Mouse (Mus musculus) liver, embryonic 14.5 days (tissue): ENCODE data around the gene Gpsm3. TPM values are rescaled to one million over a fixed set of nuclear protein-coding genes. Genes with fewer than 3 reads are reported as not detected.

Experiments
- ATAC-seq: fragments of 200-750 bp; cut with Nextera tagmentation; 2 replicates; pipeline ENCODE4 v1.8.0; 2017; ENCODE audit warnings: moderate number of reproducible peaks, mild to moderate bottlenecking, moderate library complexity; ENCODE audit not compliant: insufficient read depth
- DNase-seq, 3 experiments: peaks; one replicate each; pipeline ENCODE4 v3.0.0-alpha.2; 2012 to 2013; ENCODE audit warnings: low read depth in 3 of 3, low spot score in 3 of 3
- H3K27ac ChIP-seq: fragments of 300-500 bp; sonication (generic); 2 replicates; pipeline ENCODE4 v1.5.1; 2014; ENCODE audit warnings: moderate library complexity, mild to moderate bottlenecking, control low read depth, inconsistent platforms
- H3K27me3 ChIP-seq: fragments of 300-500 bp; sonication (generic); 2 replicates; pipeline ENCODE4 v1.6.1; 2014; ENCODE audit warnings: mild to moderate bottlenecking, low read length, moderate library complexity; ENCODE audit not compliant: control insufficient read depth, insufficient read depth
- H3K36me3 ChIP-seq: fragments of 300-500 bp; sonication (generic); replicated peaks from 2 replicates; pipeline ENCODE4 v1.6.1; 2014; ENCODE audit warnings: low read depth; ENCODE audit not compliant: control insufficient read depth, insufficient read depth
- H3K4me1 ChIP-seq, 2 experiments: fragments of 200-500 bp in 1 of 2; fragments of 300-500 bp in 1 of 2; sonication (generic) in 1 of 2; replicated peaks; 2 replicates each; pipeline ENCODE4 v1.6.1; 2012 to 2014; ENCODE audit warnings: antibody characterized with exemption in 1 of 2, inconsistent platforms in 1 of 2, low read length in 1 of 2; ENCODE audit not compliant: control insufficient read depth in 2 of 2, insufficient read depth in 2 of 2
- H3K4me2 ChIP-seq: fragments of 300-500 bp; sonication (generic); 2 replicates; pipeline ENCODE4 v1.6.1; 2014; ENCODE audit warnings: low read depth, mild to moderate bottlenecking, control low read depth, moderate library complexity
- H3K4me3 ChIP-seq, 2 experiments: fragments of 200-500 bp in 1 of 2; fragments of 300-500 bp in 1 of 2; sonication (generic) in 1 of 2; 2 replicates each; pipeline ENCODE4 v1.5.1; 2012 to 2014; ENCODE audit warnings: low read depth in 2 of 2, low read length in 2 of 2, mild to moderate bottlenecking in 2 of 2, control low read depth in 1 of 2, inconsistent platforms in 1 of 2, moderate library complexity in 1 of 2; ENCODE audit not compliant: insufficient read depth in 1 of 2
- H3K9ac ChIP-seq: fragments of 300-500 bp; sonication (generic); replicated peaks from 2 replicates; pipeline ENCODE4 v1.6.1; 2014; ENCODE audit warnings: mild to moderate bottlenecking, control low read depth, moderate library complexity
- H3K9me3 ChIP-seq: fragments of 300-500 bp; sonication (generic); 2 replicates; pipeline ENCODE4 v1.6.1; 2016; ENCODE audit warnings: low read length, mixed read lengths; ENCODE audit not compliant: control insufficient read depth
- CTCF ChIP-seq: IDR thresholded peaks from 2 replicates; pipeline ENCODE4 v1.5.1; 2016; ENCODE audit warnings: antibody characterized with exemption, low read depth, control low read depth
- EP300 ChIP-seq: IDR thresholded peaks from 2 replicates; pipeline ENCODE4 v1.6.1; 2016; ENCODE audit warnings: antibody characterized with exemption, low read depth
- WGBS: fragments of 180-500 bp; shearing (Covaris S2); extraction: QIAGEN DNeasy Blood & Tissue Kit; methylation state at CpG from one replicate; pipeline ENCODE4 v1.1.7; 2014; ENCODE audit not compliant: insufficient replicate concordance; 5-methylcytosine and 5-hydroxymethylcytosine counted together
- polyA plus RNA-seq, 2 experiments: library from polyadenylated mRNA; depleted of rRNA in 1 of 2; stranded (reverse) in 1 of 2; unstranded in 1 of 2; fragments of >200 nt; fragmentation: Nextera tagmentation in 1 of 2; extraction: Ambion mirVana in 1 of 2; gene quantifications; 2 replicates each; pipeline versions ENCODE4 v1.2.1 to v1.2.3; 2012 to 2014

Gene Gpsm3
- polyA plus RNA-seq, 2 experiments = 4.2 to 9.8 TPM

- Histone ChIP-seq H3K4me1 (peaks cover 4 to 9% of the 10 kb centered on the region in 2 experiments), H3K27me3 (peaks cover 38% of the 10 kb centered on the region), H3K27ac (0 out of 2 replicates have a peak overlapping the region, but pooled peaks have one; percentile 23), H3K36me3 (no peaks in the 10 kb centered on the region), H3K4me2 (peak overlapping the region; percentile 88), H3K4me3 (peak overlapping the region; percentile 74 to 84), H3K9ac (peak overlapping the region; percentile 68), H3K9me3 (no peaks in the 10 kb centered on the region)
- TF ChIP-seq EP300 (no peak), CTCF (peak; percentile 70)
- WGBS = under 1% methylated on average over 18 of the region's 18 CpGs
- DNase-seq (no peak), ATAC-seq (peak; percentile 36; the same call in 1 of the 2 replicates)
Measured at GRCm38 (mm10) chr17:34626773-34627092, 37.1 kb downstream of the Gpsm3 start.

GRCm38 (mm10) chr17:34627093-34627942 is 37.7 kb downstream of the Gpsm3 start:
- peak overlapping the region; percentile 68 for H3K9ac ChIP-seq
- DNase-seq (peak in 1 of 3 experiments; percentile 54), ATAC-seq (peak; percentile 70)
- H3K9me3 ChIP-seq = no peaks in the 10 kb centered on the region
- peaks cover 44% of the 10 kb centered on the region for H3K27me3 ChIP-seq
- peaks cover 8% of the 10 kb centered on the region in 2 experiments; a peak in 3 of 4 replicates for H3K4me1 ChIP-seq
- H3K4me3 ChIP-seq = peak overlapping the region; percentile 74 to 84
- H3K36me3 ChIP-seq = no peaks in the 10 kb centered on the region
- under 1% methylated on average over 44 of the region's 45 CpGs for WGBS
- peak overlapping the region; percentile 23; the same call in 1 of the 2 replicates for H3K27ac ChIP-seq
- TF ChIP-seq EP300 = no peak
- no peak for TF ChIP-seq CTCF
- H3K4me2 ChIP-seq = peak overlapping the region; percentile 88

GRCm38 (mm10) chr17:34627943-34628643 is 38.5 kb downstream of the Gpsm3 start, which contains the start of gene Ppt2:
Gene Ppt2 (minus strand): TSS chr17:34628510.
- H3K27ac ChIP-seq = no peak within 1 kb of the TSS; the same call in 1 of the 2 replicates
- H3K9ac ChIP-seq = peak within 1 kb of the TSS; percentile 68
- peaks cover 51% of the 10 kb centered on the region for H3K27me3 ChIP-seq
- 9% methylated on average over 29 of the region's 29 CpGs for WGBS
- TF ChIP-seq CTCF (no peak), EP300 (no peak)
- peaks cover 4 to 5% of the 10 kb centered on the region in 2 experiments; a peak in 3 of 4 replicates for H3K4me1 ChIP-seq
- ATAC-seq (peak; percentile 6; the same call in 1 of the 2 replicates), DNase-seq (no peak)
- no peaks in the 10 kb centered on the region for H3K9me3 ChIP-seq
- H3K4me3 ChIP-seq = peak within 1 kb of the TSS; percentile 74 to 84
- no peaks in the 10 kb centered on the region for H3K36me3 ChIP-seq
- H3K4me2 ChIP-seq = peak within 1 kb of the TSS; percentile 88

- no peak for DNase-seq
- Histone ChIP-seq H3K4me1 (peaks cover 4 to 5% of the 10 kb centered on the region in 2 experiments; a peak in 3 of 4 replicates), H3K9me3 (no peaks in the 10 kb centered on the region), H3K9ac (no peak overlapping the region), H3K4me2 (peak overlapping the region; percentile 88; the same call in 1 of the 2 replicates), H3K27me3 (peaks cover 51% of the 10 kb centered on the region), H3K27ac (no peak overlapping the region), H3K4me3 (no peak overlapping the region), H3K36me3 (no peaks in the 10 kb centered on the region)
- TF ChIP-seq EP300 (no peak), CTCF (no peak)
- 46% methylated on average over 5 of the region's 5 CpGs for WGBS
- no peak for ATAC-seq
Measured at GRCm38 (mm10) chr17:34628644-34628967, 39.0 kb downstream of the Gpsm3 start.
